Mouse (Mus musculus) heart, embryonic 15.5 days (tissue): ENCODE results near the gene Junb. TPM values are rescaled to one million over a fixed set of nuclear protein-coding genes. Genes with fewer than 3 reads are reported as not detected.

Experiments used
- ATAC-seq: fragments of 200-750 bp; cut with Nextera tagmentation; replicated peaks from 2 replicates; pipeline ENCODE4 v1.8.0; 2017; ENCODE audit warnings: low read depth, moderate TSS enrichment; ENCODE audit not compliant: insufficient number of reproducible peaks, insufficient read depth, low FRiP score
- H3K27ac ChIP-seq: fragments of 300-500 bp; sonication (generic); 2 replicates; pipeline ENCODE4 v1.5.1; 2015; ENCODE audit warnings: mild to moderate bottlenecking, inconsistent platforms
- H3K27me3 ChIP-seq: fragments of 300-500 bp; sonication (generic); 2 replicates; pipeline ENCODE4 v1.6.1; 2015; ENCODE audit warnings: inconsistent platforms
- H3K36me3 ChIP-seq: fragments of 300-500 bp; sonication (generic); 2 replicates; pipeline ENCODE4 v1.6.1; 2015; ENCODE audit warnings: mild to moderate bottlenecking, inconsistent platforms
- H3K4me1 ChIP-seq: fragments of 300-500 bp; sonication (generic); replicated peaks from 2 replicates; pipeline ENCODE4 v1.6.1; 2015; ENCODE audit warnings: inconsistent platforms
- H3K4me2 ChIP-seq: fragments of 300-500 bp; sonication (generic); 2 replicates; pipeline ENCODE4 v1.6.1; 2015; ENCODE audit warnings: inconsistent platforms, mild to moderate bottlenecking, moderate library complexity
- H3K4me3 ChIP-seq: fragments of 300-500 bp; sonication (generic); 2 replicates; pipeline ENCODE4 v1.5.1; 2015; ENCODE audit warnings: mild to moderate bottlenecking, inconsistent platforms
- H3K9ac ChIP-seq: fragments of 300-500 bp; sonication (generic); 2 replicates; pipeline ENCODE4 v1.6.1; 2015; ENCODE audit warnings: mild to moderate bottlenecking, inconsistent platforms
- H3K9me3 ChIP-seq: fragments of 300-500 bp; sonication (generic); replicated peaks from 2 replicates; pipeline ENCODE4 v1.6.1; 2016; ENCODE audit warnings: inconsistent platforms
- WGBS: fragments of 180-500 bp; shearing (Covaris S2); methylation state at CpG from one replicate; pipeline ENCODE4 v1.1.7; 2015; ENCODE audit warnings: mixed read lengths; 5-methylcytosine and 5-hydroxymethylcytosine counted together
- polyA plus RNA-seq: library from polyadenylated mRNA; unstranded; fragments of >200 nt; fragmentation: Nextera tagmentation; extraction: Ambion mirVana; gene quantifications from 2 replicates; pipeline ENCODE4 v1.2.1, GENCODE M21; 2015

Junb gene
- polyA plus RNA-seq, 1 experiment from 2014 or later: 11.0 TPM

- Histone ChIP-seq H3K36me3 (no peaks in the 10 kb centered on the region), H3K4me1 (peaks cover 73% of the 10 kb centered on the region), H3K9ac (peak overlapping the region; percentile 49), H3K4me3 (peak overlapping the region; percentile 66), H3K9me3 (no peaks in the 10 kb centered on the region), H3K27ac (peak overlapping the region; percentile 91), H3K27me3 (no peaks in the 10 kb centered on the region), H3K4me2 (peak overlapping the region; percentile 97)
- ATAC-seq: peak; percentile 18
- 3% methylated on average over 38 of the region's 42 CpGs for WGBS
Observed at GRCm38 (mm10) chr8:84979599-84980421, 1.3 kb upstream of the Junb start.

DNA sequence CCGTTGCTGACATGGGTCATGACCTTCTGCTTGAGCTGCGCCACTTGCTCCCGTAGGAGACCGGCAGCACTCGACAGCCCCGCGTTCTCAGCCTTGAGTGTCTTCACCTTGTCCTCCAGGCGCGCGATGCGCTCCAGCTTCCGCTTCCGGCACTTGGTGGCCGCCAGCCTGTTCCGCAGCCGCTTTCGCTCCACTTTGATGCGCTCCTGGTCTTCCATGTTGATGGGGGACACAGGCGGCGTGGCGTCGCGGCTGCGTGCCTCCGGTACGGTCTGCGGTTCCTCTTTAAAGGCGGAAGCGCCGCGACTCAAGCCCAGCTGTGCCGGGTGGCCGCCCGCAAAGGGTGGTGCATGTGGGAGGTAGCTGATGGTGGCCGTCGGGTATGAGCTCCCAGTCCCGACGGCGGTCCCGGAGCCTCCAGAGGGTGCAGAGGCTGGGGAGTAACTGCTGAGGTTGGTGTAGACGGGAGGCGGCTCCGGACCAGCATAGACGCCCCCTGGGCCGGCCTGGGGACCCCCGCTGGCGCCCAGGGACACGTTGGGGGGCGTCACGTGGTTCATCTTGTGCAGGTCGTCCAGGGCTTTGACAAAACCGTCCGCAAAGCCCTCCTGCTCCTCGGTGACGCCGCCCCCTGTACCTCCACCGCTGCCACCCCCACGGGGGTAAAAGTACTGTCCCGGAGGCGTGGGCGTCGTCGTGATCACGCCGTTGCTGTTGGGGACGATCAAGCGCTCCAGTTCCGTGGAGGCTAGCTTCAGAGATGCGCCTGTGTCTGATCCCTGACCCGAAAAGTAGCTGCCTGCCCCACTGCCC lies 877 bp downstream of the Junb start:
- ATAC-seq: no peak
- under 1% methylated on average over 70 of the region's 70 CpGs for WGBS
- Histone ChIP-seq H3K9ac (peak overlapping the region; percentile 79), H3K36me3 (peaks cover 15% of the 10 kb centered on the region), H3K27me3 (no peaks in the 10 kb centered on the region), H3K4me3 (peak overlapping the region; percentile 66), H3K4me1 (peaks cover 70% of the 10 kb centered on the region), H3K9me3 (no peaks in the 10 kb centered on the region), H3K4me2 (peak overlapping the region; percentile 97), H3K27ac (peak overlapping the region; percentile 91)

DNA sequence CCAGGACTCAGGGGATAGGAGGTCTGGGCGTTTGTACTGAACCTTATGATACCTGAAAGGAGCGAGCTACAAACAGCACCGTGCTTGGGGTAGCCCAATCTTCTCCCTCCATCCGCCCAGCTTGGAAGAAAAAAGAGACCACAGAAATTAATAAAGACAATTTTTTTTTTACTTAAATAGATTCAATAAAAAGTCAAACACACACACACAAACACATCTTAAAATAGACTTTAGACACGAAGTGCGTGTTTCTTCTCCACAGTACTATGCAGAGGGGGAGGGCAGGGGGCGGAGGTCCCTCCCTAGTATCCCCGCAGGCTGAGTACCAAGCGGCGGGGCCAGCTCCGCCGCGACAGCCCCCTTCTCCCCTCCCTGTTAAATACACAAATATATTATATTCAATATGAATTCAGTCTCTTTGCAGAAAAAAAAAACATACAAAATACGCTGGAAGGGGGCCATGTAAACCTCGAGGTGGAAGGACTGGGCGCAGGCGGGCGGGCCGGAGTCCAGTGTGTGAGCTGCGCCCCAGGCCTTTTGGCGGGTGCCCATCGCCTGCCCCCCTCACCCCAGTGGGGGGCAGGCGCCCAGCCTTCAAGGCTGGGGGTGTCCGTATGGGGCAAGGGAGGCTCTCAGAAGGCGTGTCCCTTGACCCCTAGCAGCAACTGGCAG lies 1.6 kb downstream of the Junb start:
- Histone ChIP-seq H3K4me2 (peak overlapping the region; percentile 97), H3K27ac (peak overlapping the region; percentile 91), H3K27me3 (no peaks in the 10 kb centered on the region), H3K9ac (peak overlapping the region; percentile 79), H3K4me1 (peaks cover 64% of the 10 kb centered on the region), H3K9me3 (no peaks in the 10 kb centered on the region), H3K4me3 (peak overlapping the region; percentile 66), H3K36me3 (peaks cover 22% of the 10 kb centered on the region)
- 2% methylated on average over 25 of the region's 25 CpGs for WGBS
- ATAC-seq: no peak

GRCm38 (mm10) chr8:84976031-84976762 lies 2.3 kb downstream of the Junb start:
- H3K4me3 ChIP-seq: peak overlapping the region; percentile 66
- WGBS: under 1% methylated on average over 58 of the region's 61 CpGs
- H3K9ac ChIP-seq: peak overlapping the region; percentile 79
- H3K4me2 ChIP-seq: peak overlapping the region; percentile 97
- H3K27ac ChIP-seq: peak overlapping the region; percentile 91
- H3K27me3 ChIP-seq: no peaks in the 10 kb centered on the region
- H3K9me3 ChIP-seq: no peaks in the 10 kb centered on the region
- ATAC-seq: peak; percentile 80
- peaks cover 58% of the 10 kb centered on the region for H3K4me1 ChIP-seq
- peaks cover 28% of the 10 kb centered on the region for H3K36me3 ChIP-seq

- no peak for ATAC-seq
- no peaks in the 10 kb centered on the region for H3K9me3 ChIP-seq
- peak overlapping the region; percentile 91 for H3K27ac ChIP-seq
- 32% methylated on average over 7 of the region's 7 CpGs for WGBS
- H3K36me3 ChIP-seq: peaks cover 31% of the 10 kb centered on the region
- no peak overlapping the region for H3K9ac ChIP-seq
- peaks cover 58% of the 10 kb centered on the region for H3K4me1 ChIP-seq
- no peaks in the 10 kb centered on the region for H3K27me3 ChIP-seq
- peak overlapping the region; percentile 66; the same call in 1 of the 2 replicates for H3K4me3 ChIP-seq
- peak overlapping the region; percentile 97 for H3K4me2 ChIP-seq
Observed at GRCm38 (mm10) chr8:84975434-84975833, 3.1 kb downstream of the Junb start.

GRCm38 (mm10) chr8:84974543-84975142 lies 3.9 kb downstream of the Junb start:
- Histone ChIP-seq H3K9ac (no peak overlapping the region), H3K9me3 (no peaks in the 10 kb centered on the region)

GRCm38 (mm10) chr8:84973803-84974542 lies 4.5 kb downstream of the Junb start:
- no peak for ATAC-seq
- H3K4me2 ChIP-seq: no peak overlapping the region

More at GRCm38 (mm10) chr8:84974543-84975142, 3.9 kb downstream of the Junb start:
- H3K4me1 ChIP-seq: peaks cover 53% of the 10 kb centered on the region
- no peaks in the 10 kb centered on the region for H3K27me3 ChIP-seq
- ATAC-seq: no peak
- no peak overlapping the region for H3K4me2 ChIP-seq
- no peak overlapping the region for H3K27ac ChIP-seq
- 78% methylated on average over 8 of the region's 8 CpGs for WGBS
- no peak overlapping the region for H3K4me3 ChIP-seq
- H3K36me3 ChIP-seq: peaks cover 31% of the 10 kb centered on the region

GRCm38 (mm10) chr8:84973079-84973478 lies 5.4 kb downstream of the Junb start:
- H3K9me3 ChIP-seq: no peaks in the 10 kb centered on the region
- no peak overlapping the region for H3K27ac ChIP-seq
- no peak overlapping the region for H3K4me2 ChIP-seq
- no peak overlapping the region for H3K9ac ChIP-seq
- peaks cover 31% of the 10 kb centered on the region for H3K36me3 ChIP-seq
- 87% methylated on average over 1 of the region's 1 CpGs for WGBS
- ATAC-seq: no peak
- peaks cover 47% of the 10 kb centered on the region for H3K4me1 ChIP-seq
- H3K27me3 ChIP-seq: no peaks in the 10 kb centered on the region
- H3K4me3 ChIP-seq: no peak overlapping the region

More at GRCm38 (mm10) chr8:84973803-84974542, 4.5 kb downstream of the Junb start:
- H3K9me3 ChIP-seq: no peaks in the 10 kb centered on the region
- H3K4me3 ChIP-seq: no peak overlapping the region
- 62% methylated on average over 4 of the region's 4 CpGs for WGBS
- no peak overlapping the region for H3K9ac ChIP-seq
- H3K27me3 ChIP-seq: no peaks in the 10 kb centered on the region
- peaks cover 31% of the 10 kb centered on the region for H3K36me3 ChIP-seq
- H3K27ac ChIP-seq: no peak overlapping the region
- H3K4me1 ChIP-seq: peaks cover 46% of the 10 kb centered on the region

DNA sequence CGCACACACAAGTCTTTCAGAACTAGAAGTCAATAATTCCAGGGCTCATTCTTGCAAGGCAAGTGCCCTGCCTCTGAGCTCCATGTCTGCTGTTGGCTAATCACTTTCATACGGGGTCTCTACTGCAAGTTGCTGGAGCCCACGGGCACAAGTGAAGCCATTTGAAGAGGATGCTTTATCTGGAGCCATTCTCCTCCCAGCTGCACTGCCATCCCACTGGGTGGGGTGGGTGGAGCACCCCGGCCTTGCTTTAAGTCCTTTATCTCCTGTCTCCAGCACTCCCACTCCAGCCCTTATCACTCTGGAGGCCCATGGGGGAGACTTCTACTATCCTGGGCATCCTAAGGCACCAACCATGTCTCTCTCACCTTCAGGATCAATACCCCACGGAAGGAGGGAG lies 7.6 kb downstream of the Junb start:
- H3K27ac ChIP-seq: no peak overlapping the region
- H3K36me3 ChIP-seq: peaks cover 31% of the 10 kb centered on the region
- ATAC-seq: no peak

More for the DNA sequence above, 7.6 kb downstream of the Junb start:
- Histone ChIP-seq H3K9ac (peak overlapping the region; percentile 87), H3K4me2 (peak overlapping the region; percentile 80), H3K4me3 (peak overlapping the region; percentile 63), H3K4me1 (peaks cover 42% of the 10 kb centered on the region), H3K27me3 (no peaks in the 10 kb centered on the region), H3K9me3 (no peaks in the 10 kb centered on the region)
- WGBS: 42% methylated on average over 5 of the region's 5 CpGs
